Mouse (Mus musculus): ENCODE results near the gene Mcm3ap.

Gene Mcm3ap

GRCm38 (mm10) chr10:76495501-76495900, 26.8 kb downstream of the Mcm3ap start:
- DNase-seq (ENCODE audit: low spot score) = no peak

GRCm38 (mm10) chr10:76496366-76496765, 27.6 kb downstream of the Mcm3ap start:
- DNase-seq (ENCODE audit: low spot score) = peak; percentile 50

GRCm38 (mm10) chr10:76497522-76497921, 28.8 kb downstream of the Mcm3ap start:
- DNase-seq (ENCODE audit: low spot score) = no peak

- no peak for DNase-seq (ENCODE audit: low spot score)
These were observed 35.7 kb downstream of the Mcm3ap start for GRCm38 (mm10) chr10:76504271-76504943.

- no peak for DNase-seq (ENCODE audit: low spot score)
These were observed 37.1 kb downstream of the Mcm3ap start for GRCm38 (mm10) chr10:76505865-76506264.

- peak; percentile 70 for DNase-seq (ENCODE audit: low spot score)
These were observed 44.3 kb downstream of the Mcm3ap start for GRCm38 (mm10) chr10:76512965-76513583.

- no peak for DNase-seq (ENCODE audit: low spot score)
These were observed 62.2 kb downstream of the Mcm3ap start for GRCm38 (mm10) chr10:76530922-76531321.

- DNase-seq (ENCODE audit: low spot score) = peak; percentile 93
These were observed 62.6 kb downstream of the Mcm3ap start, which contains the start of gene Lss for GRCm38 (mm10) chr10:76531375-76531774. Gene Lss, plus strand, starts transcription at chr10:76531588.

- peak; percentile 12 for DNase-seq (ENCODE audit: low spot score)
These were observed 63.1 kb downstream of the Mcm3ap start for GRCm38 (mm10) chr10:76531828-76532227.

- no peak for DNase-seq (ENCODE audit: low spot score)
These were observed 66.8 kb downstream of the Mcm3ap start for GRCm38 (mm10) chr10:76535526-76535925.

GRCm38 (mm10) chr10:76537619-76538018, 68.9 kb downstream of the Mcm3ap start:
- no peak for DNase-seq (ENCODE audit: low spot score)

GRCm38 (mm10) chr10:76541336-76542085, 72.8 kb downstream of the Mcm3ap start:
- DNase-seq (ENCODE audit: low spot score) = no peak

- DNase-seq (ENCODE audit: low spot score) = no peak
These were observed 74.1 kb downstream of the Mcm3ap start for GRCm38 (mm10) chr10:76542636-76543375.

GRCm38 (mm10) chr10:76546566-76546965, 77.8 kb downstream of the Mcm3ap start:
- DNase-seq (ENCODE audit: low spot score) = no peak

- DNase-seq (ENCODE audit: low spot score) = no peak
These were observed 79.5 kb downstream of the Mcm3ap start for GRCm38 (mm10) chr10:76548218-76548617.

GRCm38 (mm10) chr10:76550458-76550857, 81.7 kb downstream of the Mcm3ap start:
- DNase-seq (ENCODE audit: low spot score) = no peak

- no peak for DNase-seq (ENCODE audit: low spot score)
These were observed 82.8 kb downstream of the Mcm3ap start for GRCm38 (mm10) chr10:76551556-76551955.

- DNase-seq (ENCODE audit: low spot score) = no peak
These were observed 85.3 kb downstream of the Mcm3ap start for GRCm38 (mm10) chr10:76554061-76554460.

- no peak for DNase-seq (ENCODE audit: low spot score)
These were observed 93.2 kb downstream of the Mcm3ap start, which contains the start of gene Spatc1l for GRCm38 (mm10) chr10:76561972-76562371. Gene Spatc1l, plus strand, starts transcription at chr10:76562272.

Measured in c-Kit-positive CD71-positive TER-119-positive erythroid progenitor cells, embryonic 14.5 days (primary cell).